Mouse (Mus musculus) cerebral cortex, adult 2 months (tissue): ENCODE measurements around the gene Tmco1.

Experiments
- WGBS: fragments of 180-500 bp; shearing (Covaris S2); methylation state at CpG from one replicate; pipeline ENCODE4 v1.1.7; 2018; 5-methylcytosine and 5-hydroxymethylcytosine counted together

Gene Tmco1

GRCm38 (mm10) chr1:167308261-167309054 lies at the start of gene Tmco1:
TSS of gene Tmco1 (plus strand) at chr1:167308378.
- WGBS, result under 1% methylated on average over 82 of the region's 82 CpGs

- 31% methylated on average over 10 of the region's 10 CpGs for WGBS
These were observed 48.5 kb upstream of the Tmco1 start for GRCm38 (mm10) chr1:167259702-167260101.

DNA sequence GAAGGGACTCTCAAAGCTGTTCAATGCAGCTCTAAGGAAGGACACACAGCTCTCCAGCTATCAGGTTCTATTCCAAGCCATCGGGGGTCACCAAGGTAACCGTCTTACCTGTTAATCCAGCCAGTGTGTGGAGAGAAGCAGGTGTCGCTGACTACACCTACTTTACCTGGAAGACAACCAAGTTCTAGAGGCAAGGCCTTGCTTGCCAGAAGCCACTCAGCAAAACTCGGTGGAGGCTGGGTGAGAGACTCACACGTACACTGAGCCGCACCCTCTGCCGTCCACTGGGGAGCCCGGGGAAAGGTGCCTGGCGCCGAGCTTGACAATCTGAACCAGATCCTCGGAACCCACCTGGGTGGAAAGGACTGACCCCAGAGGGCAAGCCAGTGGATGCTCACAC lies 46.4 kb upstream of the Tmco1 start:
- 70% methylated on average over 11 of the region's 11 CpGs for WGBS

DNA sequence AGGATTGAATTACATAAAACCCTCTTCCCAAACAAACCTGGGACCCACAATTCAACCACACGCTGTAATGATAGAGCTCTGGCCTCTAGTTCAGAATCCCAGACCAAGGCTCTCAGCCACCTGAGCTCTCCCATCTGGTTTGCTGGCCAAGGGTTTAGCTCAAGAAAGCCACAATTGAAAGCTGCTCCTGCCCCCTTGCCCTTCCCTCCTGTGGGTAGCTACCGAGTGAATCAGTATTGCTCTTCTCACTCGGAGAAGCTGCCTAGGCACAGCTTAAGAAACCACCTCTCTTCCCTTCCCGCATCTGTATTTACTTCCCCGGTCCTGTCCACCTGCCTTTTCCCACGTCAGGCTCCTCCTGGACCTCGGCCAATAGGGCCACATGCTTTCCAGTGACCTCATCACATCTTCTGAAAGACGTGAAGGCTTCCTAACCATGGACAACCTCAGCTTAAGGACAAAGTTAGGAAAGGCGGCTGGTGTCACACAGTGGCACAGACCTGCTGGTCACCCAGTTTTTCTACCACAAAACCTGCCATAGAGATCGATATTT lies 45.6 kb upstream of the Tmco1 start:
- 59% methylated on average over 10 of the region's 10 CpGs for WGBS

DNA sequence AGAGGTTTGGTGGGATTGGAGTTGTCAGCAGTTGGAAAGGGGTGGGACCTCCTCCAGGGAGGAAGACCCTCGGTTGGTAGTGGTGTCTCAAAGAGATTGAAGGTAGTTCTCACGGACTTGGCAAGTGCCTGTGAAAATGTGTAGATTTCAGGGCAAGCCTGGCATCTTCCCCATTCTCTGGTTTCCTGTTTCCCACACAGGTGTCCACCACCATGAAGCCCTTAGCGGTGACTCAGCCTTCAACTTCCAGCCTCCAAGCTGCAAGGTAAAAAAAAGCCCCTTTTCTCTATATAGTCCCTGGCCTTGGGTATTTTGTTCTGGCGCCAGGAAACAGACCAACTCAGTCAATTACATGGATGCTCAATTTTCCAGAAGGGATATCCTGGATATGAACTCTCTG lies 42.8 kb upstream of the Tmco1 start:
- 76% methylated on average over 4 of the region's 4 CpGs for WGBS

GRCm38 (mm10) chr1:167266720-167267119 lies 41.5 kb upstream of the Tmco1 start:
- 87% methylated on average over 3 of the region's 3 CpGs for WGBS

- 88% methylated on average over 9 of the region's 9 CpGs for WGBS
These were observed 39.7 kb upstream of the Tmco1 start for GRCm38 (mm10) chr1:167268360-167269063.

DNA sequence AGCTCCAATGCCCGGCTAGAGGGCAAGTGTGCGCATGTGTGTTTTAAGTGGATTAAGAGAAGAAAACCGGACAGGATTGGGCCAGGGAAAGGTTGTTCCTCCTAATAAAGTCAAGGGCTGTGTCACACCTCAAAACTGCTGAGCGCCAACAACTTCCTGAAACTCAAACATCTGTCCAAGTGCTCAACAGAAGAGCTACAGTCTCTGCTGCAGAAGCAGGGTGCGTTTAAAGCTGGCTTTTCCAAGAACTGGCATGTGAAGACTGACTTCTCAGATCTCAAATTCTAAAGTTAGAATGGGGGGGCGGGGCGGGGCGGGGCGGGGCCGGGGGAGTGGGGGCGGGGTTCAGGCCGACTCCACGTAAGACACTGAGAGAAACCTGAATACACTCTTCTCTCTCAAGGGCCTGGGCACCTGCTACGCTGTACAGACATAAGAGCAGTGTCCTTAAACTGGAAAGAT lies 38.8 kb upstream of the Tmco1 start:
- 30% methylated on average over 14 of the region's 14 CpGs for WGBS

DNA sequence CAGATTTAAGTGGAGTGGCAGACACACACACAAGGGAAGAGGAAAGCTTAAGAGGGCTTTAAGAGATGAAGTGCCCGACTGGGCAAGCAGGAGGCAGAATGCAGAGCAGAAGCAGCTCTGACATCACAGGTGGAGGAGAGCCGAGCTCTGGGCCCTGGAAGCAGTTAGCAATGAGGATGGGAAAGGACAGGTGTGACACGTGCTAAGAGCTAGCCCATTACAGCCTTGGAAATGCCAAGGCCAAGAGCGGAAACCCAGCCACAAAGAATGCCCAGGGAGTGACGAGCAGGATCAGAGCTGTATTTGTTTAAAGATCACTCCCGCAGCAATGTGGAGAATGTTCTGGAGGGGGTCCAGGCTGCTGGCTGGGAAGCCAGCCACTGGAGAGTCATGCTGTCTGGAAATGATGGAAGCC lies 38.3 kb upstream of the Tmco1 start:
- 10% methylated on average over 6 of the region's 6 CpGs for WGBS

DNA sequence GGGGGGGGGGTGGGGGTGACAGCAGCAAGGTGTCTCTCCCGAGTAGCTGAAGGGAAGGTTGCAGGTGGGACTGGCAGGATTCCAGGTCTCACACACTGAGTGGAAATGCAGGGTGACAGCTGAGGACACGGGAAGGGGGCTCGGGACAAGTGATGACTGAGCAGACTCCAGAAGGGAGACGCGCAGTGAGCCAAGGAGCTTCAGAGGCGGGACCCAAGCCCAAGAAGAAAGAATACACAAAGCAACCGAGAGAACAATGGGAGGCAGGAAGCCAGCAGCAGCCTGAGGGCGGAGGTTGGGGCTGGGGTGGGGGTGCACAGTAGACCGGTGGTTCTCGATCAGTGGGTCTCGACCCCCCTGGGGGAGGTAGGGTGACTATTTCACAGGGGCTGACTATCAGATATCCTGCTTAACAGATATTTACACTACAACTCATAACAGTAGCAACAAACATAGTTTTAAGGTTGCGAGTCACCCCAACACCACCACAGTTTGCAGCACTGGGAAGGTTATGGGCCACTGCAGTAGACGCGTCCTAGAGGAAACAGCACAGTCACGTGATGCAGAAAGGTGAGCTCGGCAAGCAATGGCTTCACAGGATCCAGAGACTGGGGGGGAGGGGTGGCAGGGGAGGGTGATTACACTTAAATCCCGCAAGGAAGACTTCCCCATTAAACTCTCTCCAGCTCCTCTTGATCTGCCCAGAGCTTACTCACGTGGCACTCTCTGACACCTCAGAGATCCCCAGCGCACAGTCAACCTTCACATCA lies 37.7 kb upstream of the Tmco1 start:
- WGBS, result 13% methylated on average over 19 of the region's 19 CpGs

- 57% methylated on average over 4 of the region's 4 CpGs for WGBS
These were observed 36.9 kb upstream of the Tmco1 start for GRCm38 (mm10) chr1:167271304-167271703.

DNA sequence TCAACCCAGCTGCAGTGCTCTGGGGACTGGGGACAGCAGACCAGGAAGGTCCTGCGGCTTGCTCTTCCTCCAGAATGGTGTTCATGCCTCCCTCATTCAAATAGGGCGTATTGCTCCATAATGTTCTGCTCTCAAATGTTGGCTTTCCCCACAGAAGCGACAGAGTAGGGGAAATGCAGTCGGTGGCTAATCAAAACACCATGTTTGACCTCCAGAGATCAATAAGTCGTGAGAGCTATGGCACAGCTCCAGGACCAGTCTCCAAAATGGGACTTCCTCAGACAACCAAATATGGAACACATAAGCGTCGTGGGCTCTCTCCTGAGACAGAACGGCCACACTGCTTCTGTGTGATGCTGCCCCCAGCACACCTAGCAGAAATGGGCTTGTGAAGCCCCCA lies 36.3 kb upstream of the Tmco1 start:
- WGBS, result 50% methylated on average over 8 of the region's 8 CpGs

GRCm38 (mm10) chr1:167273380-167274163 lies 34.6 kb upstream of the Tmco1 start:
- 48% methylated on average over 14 of the region's 14 CpGs for WGBS

DNA sequence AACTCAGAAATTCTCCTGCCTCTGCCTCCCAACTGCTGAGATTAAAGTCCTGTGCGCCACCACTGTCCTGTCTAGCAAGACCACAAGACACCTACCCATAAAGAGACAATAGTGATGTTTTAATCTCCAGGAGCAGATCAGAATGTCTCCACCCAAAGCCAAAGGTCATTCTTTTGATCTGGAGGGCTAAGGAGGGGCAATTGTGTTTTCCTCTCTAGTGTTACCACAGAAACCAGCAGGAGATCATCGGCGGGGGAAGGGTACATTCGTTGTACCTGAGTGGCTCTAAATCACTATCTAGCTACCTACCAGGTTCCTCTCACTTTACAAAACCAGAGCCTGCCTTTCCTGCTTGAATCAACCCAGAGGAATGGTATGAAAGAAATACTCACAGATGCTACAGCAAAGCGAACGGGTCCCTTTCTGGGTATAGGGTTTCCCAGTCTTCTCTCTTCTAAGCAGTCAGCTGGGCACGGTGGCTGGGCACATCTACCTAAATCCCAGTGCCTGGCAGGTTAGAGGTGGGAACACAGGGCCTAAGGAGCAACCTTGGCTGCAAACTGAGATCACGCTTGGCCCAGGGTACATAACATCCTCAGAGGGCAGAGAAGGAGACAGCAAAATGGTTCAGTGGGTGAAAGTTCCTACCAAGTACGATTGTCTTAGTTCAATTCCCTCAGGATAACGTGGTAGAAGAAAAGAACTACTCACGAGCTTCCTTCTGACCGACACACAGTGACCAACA lies 33.4 kb upstream of the Tmco1 start:
- WGBS, result 84% methylated on average over 12 of the region's 12 CpGs

DNA sequence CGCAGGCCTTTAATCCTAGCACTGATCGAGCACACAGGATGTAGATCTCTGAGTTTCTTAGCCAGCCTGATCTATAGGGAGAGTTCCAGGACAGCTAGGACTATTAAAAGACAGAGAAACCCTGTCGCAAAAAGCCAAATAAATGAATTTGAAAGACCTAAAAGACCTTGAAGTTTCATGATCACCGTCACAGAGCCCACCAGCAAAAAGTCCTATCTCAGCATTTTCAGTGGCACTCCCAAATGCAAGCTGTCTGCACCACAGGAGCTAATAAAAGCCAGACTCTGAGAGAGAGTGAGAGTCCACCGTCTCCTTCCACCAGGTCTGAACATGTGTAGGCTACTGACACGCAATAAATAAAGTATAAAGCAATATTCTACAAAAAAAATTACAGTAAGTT lies 29.8 kb upstream of the Tmco1 start:
- WGBS, result 75% methylated on average over 6 of the region's 6 CpGs

DNA sequence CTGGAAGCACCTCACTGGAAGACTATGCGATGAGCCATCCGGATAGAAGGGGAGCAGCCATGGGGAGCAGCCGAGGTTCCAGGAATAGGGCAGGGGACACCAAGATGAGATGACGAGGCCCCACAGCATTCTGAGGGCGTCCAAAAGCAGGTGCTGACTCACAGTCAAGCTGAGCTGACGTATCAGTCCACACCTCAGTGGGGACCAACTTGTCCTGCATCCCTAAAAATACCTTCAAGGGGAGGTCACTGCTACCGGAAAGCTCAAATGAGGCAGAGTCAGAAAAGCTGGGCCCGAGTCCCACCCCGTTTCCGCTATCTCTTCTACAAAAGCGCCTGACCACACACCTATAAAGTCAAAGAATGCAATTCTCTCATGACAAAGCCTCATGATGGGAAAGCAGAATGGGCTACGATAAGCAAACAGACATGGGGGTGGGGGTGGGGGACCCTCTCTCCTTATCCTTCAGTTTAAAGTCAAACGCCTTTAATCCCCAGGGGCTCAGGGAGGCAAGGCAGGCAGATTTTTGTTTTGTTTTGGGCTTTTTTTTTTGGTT lies 28.9 kb upstream of the Tmco1 start:
- 67% methylated on average over 13 of the region's 13 CpGs for WGBS

- 85% methylated on average over 10 of the region's 10 CpGs for WGBS
These were observed 28.1 kb upstream of the Tmco1 start for GRCm38 (mm10) chr1:167280061-167280460.

DNA sequence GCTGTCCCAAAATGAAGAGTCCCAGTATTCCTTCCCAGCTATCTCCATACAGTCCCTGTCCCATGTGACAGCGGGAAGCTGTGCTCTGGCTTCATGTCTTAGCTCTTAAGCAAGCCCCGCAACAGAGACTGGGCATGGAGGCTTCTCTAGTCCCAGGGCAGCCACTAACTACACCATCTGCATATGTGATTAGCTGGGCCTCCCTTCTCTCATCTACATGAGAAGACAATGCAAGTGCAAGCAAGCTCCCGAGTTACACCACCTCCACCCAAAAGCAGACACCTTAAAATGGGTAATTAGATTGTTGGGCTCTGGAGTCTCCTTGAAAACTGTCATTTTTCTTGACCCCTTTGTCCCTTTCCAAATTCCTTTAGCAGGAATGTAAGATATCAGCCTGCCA lies 26.1 kb upstream of the Tmco1 start:
- 74% methylated on average over 3 of the region's 3 CpGs for WGBS

DNA sequence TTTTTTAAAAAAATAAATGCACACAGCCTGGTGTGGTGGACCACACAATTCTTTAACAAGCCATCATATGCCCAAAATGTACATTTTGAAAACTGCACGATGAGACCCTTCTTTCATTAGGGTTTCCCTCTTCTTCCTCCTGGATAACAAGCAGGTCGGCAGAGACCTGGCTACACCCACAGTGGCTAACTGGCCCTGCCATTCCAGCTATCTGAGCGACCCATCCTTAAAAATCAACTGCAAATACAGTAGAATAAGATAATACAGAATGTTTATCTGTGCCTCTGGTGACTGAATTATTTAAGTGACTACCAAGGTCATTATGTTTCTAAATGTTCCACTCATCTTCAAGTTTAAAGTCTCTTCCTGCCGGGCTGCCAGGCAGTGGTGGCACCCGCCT lies 25.4 kb upstream of the Tmco1 start:
- WGBS, result 51% methylated on average over 5 of the region's 5 CpGs
